Mouse (Mus musculus): ENCODE measurements around the gene Rbfox1. TPM values are rescaled to one million over a fixed set of nuclear protein-coding genes. Genes with fewer than 3 reads are reported as not detected.

Rbfox1 gene
- total and polyA plus RNA-seq, 2 experiments from 2014 or later, result 129 to 214 TPM

DNA sequence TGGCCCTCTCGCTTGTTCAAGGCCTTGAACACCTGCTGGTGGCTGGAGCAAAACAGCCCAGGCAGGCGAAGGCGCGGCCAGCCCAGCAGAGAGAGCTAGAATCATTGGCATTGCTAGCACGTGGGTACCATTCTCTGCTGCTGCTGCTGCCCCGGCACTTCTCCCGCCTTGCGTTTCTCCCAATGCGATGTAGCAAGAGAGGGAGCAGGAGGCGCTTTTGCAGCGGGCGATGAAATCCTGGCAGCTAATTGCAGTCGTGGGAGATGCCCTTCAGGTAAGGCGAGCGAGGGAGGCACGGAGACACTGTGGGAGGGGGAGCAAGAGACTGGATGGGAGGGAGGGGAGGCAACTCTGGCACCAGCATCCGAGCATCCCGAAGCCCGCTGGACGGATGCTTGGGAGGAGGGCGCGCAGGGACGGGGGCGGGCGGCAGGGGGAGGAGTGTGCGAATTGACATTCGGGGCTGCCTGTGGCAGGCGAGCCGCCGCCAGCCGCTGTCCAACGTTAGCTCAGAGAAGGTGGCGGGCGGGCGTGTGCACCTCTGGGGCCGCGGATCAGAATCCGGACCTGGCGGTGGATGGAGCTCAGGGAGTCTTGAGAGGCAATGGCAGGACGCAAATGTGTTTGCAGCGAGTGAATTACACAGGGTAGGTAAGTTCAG lies 463.6 kb downstream of the Rbfox1 start:
- TF ChIP-seq CTCF (IDR thresholded peaks at IDR 0.05; ENCODE audit: low read depth), result peak; percentile 50
- Histone ChIP-seq H3K9me3 (ENCODE audit: low read length) (no peaks in the 10 kb centered on the region), H3K4me1 (ENCODE audit: insufficient read depth) (no peaks in the 10 kb centered on the region; the same call in 1 of the 2 replicates), H3K9ac (peak overlapping the region; percentile 71), H3K27ac (ENCODE audit: low read depth, low read length) (peak overlapping the region; percentile 85), H3K4me3 (ENCODE audit: low read depth, low read length) (peak overlapping the region; percentile 60), H3K27me3 (ENCODE audit: insufficient read depth, low read length) (no peaks in the 10 kb centered on the region), H3K4me2 (ENCODE audit: low read depth) (peak overlapping the region; percentile 75), H3K36me3 (ENCODE audit: insufficient read depth) (no peaks in the 10 kb centered on the region)
- ATAC-seq, result peak; percentile 90
- WGBS, result under 1% methylated on average over 41 of the region's 41 CpGs
- peak; percentile 88 for DNase-seq

DNA sequence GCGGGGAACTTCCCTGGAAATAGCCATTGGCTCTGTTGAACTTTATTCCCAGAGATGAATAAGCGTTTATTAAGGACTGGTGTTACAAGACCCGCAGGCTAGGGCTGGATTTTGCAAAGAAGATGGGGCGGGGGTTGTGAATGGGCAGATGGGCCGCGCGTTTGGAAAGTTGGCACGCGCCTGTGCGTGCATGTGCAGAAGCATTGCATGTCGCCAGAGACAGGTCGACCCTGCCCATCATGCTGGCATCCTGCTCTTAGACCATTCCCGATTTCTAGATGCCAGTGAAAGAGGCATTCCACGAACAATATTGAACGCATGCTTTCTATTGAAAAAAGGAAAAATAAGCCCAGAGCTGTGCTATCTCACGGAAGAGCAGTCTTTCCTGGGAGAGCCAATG lies 464.2 kb downstream of the Rbfox1 start:
- DNase-seq (peak; percentile 66), ATAC-seq (peak; percentile 38)
- 6% methylated on average over 16 of the region's 16 CpGs for WGBS
- Histone ChIP-seq H3K36me3 (ENCODE audit: insufficient read depth) (no peaks in the 10 kb centered on the region), H3K27me3 (ENCODE audit: insufficient read depth, low read length) (no peaks in the 10 kb centered on the region), H3K9ac (peak overlapping the region; percentile 71), H3K4me1 (ENCODE audit: insufficient read depth) (no peaks in the 10 kb centered on the region; the same call in 1 of the 2 replicates), H3K4me2 (ENCODE audit: low read depth) (peak overlapping the region; percentile 75), H3K9me3 (ENCODE audit: low read length) (no peaks in the 10 kb centered on the region), H3K27ac (ENCODE audit: low read depth, low read length) (peak overlapping the region; percentile 85), H3K4me3 (ENCODE audit: low read depth, low read length) (peak overlapping the region; percentile 60)
- TF ChIP-seq CTCF (IDR thresholded peaks at IDR 0.05; ENCODE audit: low read depth), result no peak

DNA sequence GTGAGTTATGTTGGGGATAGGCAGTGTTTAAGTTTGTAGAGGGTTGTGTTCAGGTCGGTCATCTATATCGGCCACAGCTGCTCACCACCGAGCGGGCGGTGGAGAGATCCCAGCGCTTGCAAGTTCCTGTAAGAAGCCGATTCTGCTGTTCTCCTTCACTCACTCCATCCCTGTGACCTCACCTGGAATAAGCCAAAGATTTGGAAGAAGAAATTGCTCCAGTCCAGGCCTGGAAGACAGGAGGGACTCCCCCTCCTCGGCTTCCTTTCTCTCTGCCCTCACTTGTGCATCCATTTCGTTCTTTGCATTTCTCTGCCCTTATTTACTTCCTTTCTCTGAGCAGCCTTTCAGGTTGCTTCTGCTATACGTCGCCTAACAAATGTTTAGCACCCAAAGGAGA lies 465.1 kb downstream of the Rbfox1 start:
- 0 out of 2 replicates have a peak overlapping the region, but pooled peaks have one; percentile 71 for H3K9ac ChIP-seq
- ATAC-seq (no peak), DNase-seq (no peak)
- H3K4me1 ChIP-seq (ENCODE audit: insufficient read depth), result no peaks in the 10 kb centered on the region; the same call in 1 of the 2 replicates
- peak overlapping the region; percentile 75 for H3K4me2 ChIP-seq (ENCODE audit: low read depth)
- peak overlapping the region; percentile 60 for H3K4me3 ChIP-seq (ENCODE audit: low read depth, low read length)
- no peaks in the 10 kb centered on the region for H3K36me3 ChIP-seq (ENCODE audit: insufficient read depth)
- no peak overlapping the region for H3K27ac ChIP-seq (ENCODE audit: low read depth, low read length)
- TF ChIP-seq CTCF (IDR thresholded peaks at IDR 0.05; ENCODE audit: low read depth), result no peak
- WGBS, result 87% methylated on average over 11 of the region's 11 CpGs
- no peaks in the 10 kb centered on the region for H3K27me3 ChIP-seq (ENCODE audit: insufficient read depth, low read length)
- H3K9me3 ChIP-seq (ENCODE audit: low read length), result no peaks in the 10 kb centered on the region

DNA sequence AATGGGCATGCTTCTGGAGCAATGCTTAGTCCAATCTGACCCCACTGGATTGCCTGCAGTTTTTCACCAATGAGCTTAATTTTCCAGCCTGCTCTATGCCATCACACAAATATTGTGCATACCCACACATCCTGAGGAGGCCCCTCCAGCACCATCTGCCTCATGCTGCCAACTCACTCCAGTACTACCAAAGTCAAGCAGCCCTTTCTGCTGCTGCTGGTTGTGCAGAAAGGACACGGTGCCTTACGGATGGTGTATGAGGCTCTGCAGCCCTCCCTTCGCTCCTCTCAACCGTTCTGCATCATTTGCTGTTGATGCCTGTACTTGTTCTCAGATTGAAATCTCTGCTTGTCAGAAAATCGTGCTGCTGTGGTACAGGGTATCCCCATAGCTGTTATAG lies 468.0 kb downstream of the Rbfox1 start:
- DNase-seq, result no peak
- no peak overlapping the region for H3K9ac ChIP-seq

DNA sequence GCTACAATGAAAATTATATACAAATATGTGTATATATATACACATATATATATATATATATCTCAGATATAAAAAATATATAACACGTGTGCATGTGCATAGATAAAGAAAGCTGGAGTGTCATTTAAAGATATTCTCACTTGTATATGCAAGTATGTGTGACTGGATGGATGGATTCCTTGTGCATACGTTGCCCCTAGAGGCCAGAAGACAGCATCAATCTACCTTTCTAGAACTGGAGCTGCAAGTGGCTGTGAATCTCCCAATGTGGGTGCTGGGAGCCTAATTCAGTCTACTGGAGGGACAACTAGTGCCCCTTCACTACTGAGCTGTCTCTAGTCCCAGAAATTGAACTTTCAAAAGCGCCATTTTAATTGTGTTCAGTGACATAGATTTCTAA lies 471.8 kb downstream of the Rbfox1 start:
- H3K4me3 ChIP-seq (ENCODE audit: low read depth, low read length), result no peak overlapping the region
- WGBS, result 65% methylated on average over 3 of the region's 3 CpGs
- DNase-seq (no peak), ATAC-seq (no peak)
- H3K27ac ChIP-seq (ENCODE audit: low read depth, low read length), result no peak overlapping the region
- peak; percentile 49 for TF ChIP-seq CTCF (IDR thresholded peaks at IDR 0.05; ENCODE audit: low read depth)
- no peak overlapping the region for H3K9ac ChIP-seq
- H3K4me2 ChIP-seq (ENCODE audit: low read depth), result no peak overlapping the region
- no peaks in the 10 kb centered on the region for H3K27me3 ChIP-seq (ENCODE audit: insufficient read depth, low read length)
- H3K4me1 ChIP-seq (ENCODE audit: insufficient read depth), result peaks cover 4% of the 10 kb centered on the region; the same call in 1 of the 2 replicates
- H3K36me3 ChIP-seq (ENCODE audit: insufficient read depth), result no peaks in the 10 kb centered on the region
- H3K9me3 ChIP-seq (ENCODE audit: low read length), result no peaks in the 10 kb centered on the region

More for the DNA sequence above, 468.0 kb downstream of the Rbfox1 start:
- Histone ChIP-seq H3K27me3 (ENCODE audit: insufficient read depth, low read length) (no peaks in the 10 kb centered on the region), H3K27ac (ENCODE audit: low read depth, low read length) (no peak overlapping the region), H3K4me1 (ENCODE audit: insufficient read depth) (peaks cover 4% of the 10 kb centered on the region; the same call in 1 of the 2 replicates), H3K4me2 (ENCODE audit: low read depth) (no peak overlapping the region), H3K9me3 (ENCODE audit: low read length) (no peaks in the 10 kb centered on the region), H3K4me3 (ENCODE audit: low read depth, low read length) (no peak overlapping the region), H3K36me3 (ENCODE audit: insufficient read depth) (no peaks in the 10 kb centered on the region)
- ATAC-seq, result no peak
- 80% methylated on average over 5 of the region's 5 CpGs for WGBS
- no peak for TF ChIP-seq CTCF (IDR thresholded peaks at IDR 0.05; ENCODE audit: low read depth)

DNA sequence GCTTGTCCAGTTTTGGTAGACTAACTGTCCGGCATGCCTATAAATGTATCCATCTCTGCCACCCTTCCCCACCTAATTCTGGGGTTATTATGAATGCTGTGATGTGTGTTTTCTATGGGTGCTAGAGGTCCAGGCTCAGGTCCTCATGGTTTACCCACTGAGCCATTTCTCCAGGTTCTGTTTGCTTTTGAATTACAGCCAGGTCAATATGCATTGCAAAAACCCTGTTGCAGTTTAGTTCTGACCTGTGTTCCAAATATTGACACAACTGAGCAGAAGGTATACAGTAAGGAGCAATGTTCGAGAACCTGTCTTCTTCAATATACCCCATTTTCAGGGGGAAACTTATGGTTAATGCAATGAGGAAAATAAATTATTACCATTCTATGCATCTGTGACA lies 480.6 kb downstream of the Rbfox1 start:
- WGBS, result 78% methylated on average over 2 of the region's 2 CpGs
- Histone ChIP-seq H3K4me3 (ENCODE audit: low read depth, low read length) (no peak overlapping the region), H3K4me1 (ENCODE audit: insufficient read depth) (no peaks in the 10 kb centered on the region), H3K27ac (ENCODE audit: low read depth, low read length) (no peak overlapping the region), H3K9me3 (ENCODE audit: low read length) (no peaks in the 10 kb centered on the region), H3K9ac (no peak overlapping the region), H3K27me3 (ENCODE audit: insufficient read depth, low read length) (no peaks in the 10 kb centered on the region), H3K36me3 (ENCODE audit: insufficient read depth) (no peaks in the 10 kb centered on the region; the same call in 1 of the 2 replicates), H3K4me2 (ENCODE audit: low read depth) (no peak overlapping the region)
- DNase-seq, result no peak
- TF ChIP-seq CTCF (IDR thresholded peaks at IDR 0.05; ENCODE audit: low read depth), result no peak
- ATAC-seq, result no peak

DNA sequence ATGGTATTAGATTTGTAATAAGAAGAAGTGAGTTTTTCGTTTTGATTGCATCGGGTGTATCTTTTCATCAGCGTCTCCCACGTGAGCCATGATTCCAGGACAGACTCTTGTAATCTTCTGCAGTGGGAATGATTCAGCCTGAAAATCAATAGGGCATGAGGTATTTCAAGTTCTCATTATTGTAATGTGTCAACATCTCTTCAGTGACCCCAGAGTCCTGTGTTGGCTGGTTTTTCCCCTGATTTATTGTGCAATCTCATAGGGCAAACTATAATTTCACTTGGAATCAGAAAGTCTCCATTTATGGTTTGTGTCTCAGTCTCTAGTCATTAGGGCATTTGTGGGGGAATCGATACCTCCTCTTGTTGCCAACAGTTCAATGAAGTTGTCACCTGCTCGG lies 481.5 kb downstream of the Rbfox1 start:
- no peak overlapping the region for H3K9ac ChIP-seq
- no peak overlapping the region for H3K4me2 ChIP-seq (ENCODE audit: low read depth)
- H3K27me3 ChIP-seq (ENCODE audit: insufficient read depth, low read length), result no peaks in the 10 kb centered on the region
- no peak for DNase-seq
- H3K36me3 ChIP-seq (ENCODE audit: insufficient read depth), result no peaks in the 10 kb centered on the region; the same call in 1 of the 2 replicates
- H3K4me1 ChIP-seq (ENCODE audit: insufficient read depth), result no peaks in the 10 kb centered on the region
- ATAC-seq, result no peak
- no peak overlapping the region for H3K27ac ChIP-seq (ENCODE audit: low read depth, low read length)
- 85% methylated on average over 6 of the region's 6 CpGs for WGBS
- no peak overlapping the region for H3K4me3 ChIP-seq (ENCODE audit: low read depth, low read length)
- TF ChIP-seq CTCF (IDR thresholded peaks at IDR 0.05; ENCODE audit: low read depth), result no peak
- no peaks in the 10 kb centered on the region for H3K9me3 ChIP-seq (ENCODE audit: low read length)

Data from forebrain, postnatal 0 days (tissue).